Mouse (Mus musculus): Measurements from ENCODE around the gene Zkscan6.

The Zkscan6 gene

DNA sequence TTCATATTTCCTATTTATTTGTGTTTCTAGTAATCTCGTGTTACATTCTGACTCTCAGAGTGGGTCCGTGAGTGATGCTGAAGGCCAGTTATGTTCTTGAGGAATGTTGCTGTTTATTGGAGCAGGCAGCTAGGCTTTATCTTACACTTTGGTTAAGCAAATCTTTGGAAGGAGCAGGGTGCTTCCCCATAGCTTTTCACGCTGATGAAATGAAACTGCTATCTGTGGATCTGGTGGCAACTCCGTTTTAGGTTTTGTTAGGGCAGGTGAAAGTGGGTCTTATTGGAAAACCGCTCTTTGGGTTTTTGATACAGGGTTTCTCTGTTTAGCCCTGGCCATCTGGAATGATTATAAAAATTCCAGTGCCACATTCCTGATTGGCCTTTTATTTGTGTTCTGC lies 5.1 kb downstream of the Zkscan6 start:
- no peak for DNase-seq (ENCODE audit: low spot score in 2 of 2)

- no peak for DNase-seq (ENCODE audit: low spot score in 2 of 2)
Observed at GRCm38 (mm10) chr11:65814381-65814780, 7.4 kb downstream of the Zkscan6 start.

DNA sequence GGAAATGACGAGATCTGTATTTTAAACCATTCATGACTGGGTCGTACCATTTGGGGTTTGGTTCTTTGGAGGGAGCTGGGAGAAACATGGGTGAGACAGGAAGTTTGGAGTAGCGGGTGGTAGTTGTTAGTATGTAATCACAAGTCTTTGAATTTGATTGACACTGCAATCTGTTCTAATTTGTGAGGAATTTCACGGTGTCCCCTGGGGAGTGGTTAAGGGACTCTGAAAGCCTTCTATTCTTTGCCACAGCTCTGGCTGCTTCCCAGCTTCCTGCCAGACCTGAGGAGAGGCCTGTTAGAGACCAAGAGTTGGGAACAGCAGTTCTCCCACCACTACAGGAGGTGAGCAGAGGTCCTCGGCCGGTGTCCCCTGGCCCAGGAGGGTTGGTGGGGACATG lies 9.3 kb downstream of the Zkscan6 start:
- DNase-seq (ENCODE audit: low spot score in 2 of 2), result no peak

- no peak for DNase-seq (ENCODE audit: low spot score in 2 of 2)
Observed at GRCm38 (mm10) chr11:65818193-65818592, 11.2 kb downstream of the Zkscan6 start.

- peak in 1 of 2 experiments; percentile 22 for DNase-seq (ENCODE audit: low spot score in 2 of 2)
Observed at GRCm38 (mm10) chr11:65820280-65820679, 13.3 kb downstream of the Zkscan6 start.

DNA sequence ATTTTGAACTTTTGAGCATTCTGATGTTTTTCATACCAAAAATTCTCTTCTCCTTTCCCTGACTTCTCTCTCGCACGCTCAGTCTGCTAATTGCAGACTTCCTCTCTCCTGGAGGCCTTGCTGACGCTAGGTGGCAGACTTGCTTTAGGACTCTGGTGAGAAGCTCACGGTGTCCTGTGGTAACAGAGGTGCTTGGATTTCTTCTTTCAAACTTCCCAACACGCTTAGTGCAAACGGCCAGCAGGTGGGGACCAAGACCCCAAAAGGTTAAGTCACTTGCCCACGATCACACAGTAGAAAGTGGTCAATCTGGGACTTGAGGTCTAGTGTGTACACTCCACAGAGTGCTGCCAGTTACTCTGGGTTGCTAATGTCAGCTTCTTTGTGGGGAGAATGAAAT lies 13.9 kb downstream of the Zkscan6 start:
- peak; percentile 41 to 73 for DNase-seq (ENCODE audit: low spot score in 2 of 2)

DNA sequence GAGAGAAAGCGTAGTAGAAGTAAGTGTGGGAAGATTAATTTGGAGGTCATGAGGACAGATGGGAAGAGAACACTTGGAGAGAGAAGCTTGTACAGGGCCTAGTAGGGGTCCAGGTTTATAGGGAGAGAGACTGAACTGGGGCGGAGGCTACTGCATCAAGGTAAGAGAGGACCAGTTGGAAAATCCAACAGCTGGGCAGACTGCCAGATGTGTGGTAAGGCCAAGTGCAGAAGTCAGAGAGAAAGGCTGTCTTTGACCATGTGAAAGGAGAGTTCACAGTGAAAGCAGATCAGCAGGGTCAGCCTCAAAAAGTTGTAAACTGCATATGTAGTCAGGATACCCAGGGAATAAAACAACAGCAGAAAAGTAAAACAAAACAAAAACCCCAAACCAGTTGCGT lies 17.6 kb downstream of the Zkscan6 start:
- DNase-seq (ENCODE audit: low spot score in 2 of 2), result no peak

GRCm38 (mm10) chr11:65838999-65839398 lies 32.0 kb downstream of the Zkscan6 start:
- peak; percentile 14 to 33 for DNase-seq (ENCODE audit: low spot score in 2 of 2)

- no peak for DNase-seq (ENCODE audit: low spot score in 2 of 2)
Observed at GRCm38 (mm10) chr11:65846446-65846845, 39.5 kb downstream of the Zkscan6 start.

- DNase-seq (ENCODE audit: low spot score in 2 of 2), result peak in 1 of 2 experiments; percentile 12
Observed at GRCm38 (mm10) chr11:65852066-65852465, 45.1 kb downstream of the Zkscan6 start.

GRCm38 (mm10) chr11:65861476-65861875 lies 54.5 kb downstream of the Zkscan6 start:
- DNase-seq (ENCODE audit: low spot score in 2 of 2), result no peak

DNA sequence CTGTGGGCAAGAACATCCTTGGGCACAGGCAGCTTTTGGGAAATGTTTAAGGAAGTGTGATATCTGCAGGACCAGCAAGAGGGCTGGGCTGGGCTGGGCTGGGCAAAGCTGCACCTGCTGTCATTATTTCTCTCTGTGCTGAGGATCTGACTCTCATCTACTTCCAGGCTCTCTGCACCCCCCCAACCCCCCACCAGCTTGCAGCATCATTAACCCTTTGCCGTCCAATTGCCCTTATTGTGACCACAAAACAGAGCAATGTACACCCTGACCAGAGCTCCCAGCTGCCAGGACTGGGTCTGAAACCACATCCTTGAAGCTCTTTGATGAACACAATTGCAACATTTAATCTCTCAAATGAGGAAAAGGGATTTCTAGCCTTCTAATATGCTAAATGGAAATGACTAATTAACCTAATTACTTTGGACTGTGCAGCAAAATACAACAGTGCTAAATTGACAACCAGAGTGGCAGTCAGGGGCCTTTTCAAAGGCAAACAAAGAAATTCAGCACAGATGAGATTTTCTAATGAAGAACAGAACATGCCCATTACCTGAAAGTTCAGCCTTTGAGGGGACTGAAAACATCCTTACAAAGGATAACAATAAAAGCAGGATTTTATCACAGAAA lies 70.3 kb downstream of the Zkscan6 start:
- DNase-seq (ENCODE audit: low spot score in 2 of 2), result no peak
